Mouse (Mus musculus) splenic B cell, adult 2 months (primary cell): ENCODE measurements around the gene Wap.

Experiments used
- DNase-seq: peaks from one replicate; pipeline ENCODE4 v3.0.0-alpha.2; 2011; ENCODE audit warnings: low read depth, low spot score
- H3K27me3 ChIP-seq: 2 replicates; pipeline ENCODE4 v1.6.1; 2012; ENCODE audit warnings: mild to moderate bottlenecking, low read length, moderate library complexity, mixed read lengths; ENCODE audit not compliant: control insufficient read depth, poor library complexity, insufficient read depth, severe bottlenecking
- H3K36me3 ChIP-seq: 2 replicates; pipeline ENCODE4 v1.6.1; 2012; ENCODE audit warnings: mild to moderate bottlenecking, low read length, moderate library complexity, mixed read lengths; ENCODE audit not compliant: control insufficient read depth, poor library complexity, insufficient read depth, severe bottlenecking

The Wap gene

GRCm38 (mm10) chr11:6605491-6606399 lies 32.7 kb downstream of the Wap start, which contains the start of gene Nacad:
Nacad (minus strand) TSS chr11:6606053.
- DNase-seq = no peak
- Histone ChIP-seq H3K36me3 (no peaks in the 10 kb centered on the region), H3K27me3 (no peaks in the 10 kb centered on the region)

DNA sequence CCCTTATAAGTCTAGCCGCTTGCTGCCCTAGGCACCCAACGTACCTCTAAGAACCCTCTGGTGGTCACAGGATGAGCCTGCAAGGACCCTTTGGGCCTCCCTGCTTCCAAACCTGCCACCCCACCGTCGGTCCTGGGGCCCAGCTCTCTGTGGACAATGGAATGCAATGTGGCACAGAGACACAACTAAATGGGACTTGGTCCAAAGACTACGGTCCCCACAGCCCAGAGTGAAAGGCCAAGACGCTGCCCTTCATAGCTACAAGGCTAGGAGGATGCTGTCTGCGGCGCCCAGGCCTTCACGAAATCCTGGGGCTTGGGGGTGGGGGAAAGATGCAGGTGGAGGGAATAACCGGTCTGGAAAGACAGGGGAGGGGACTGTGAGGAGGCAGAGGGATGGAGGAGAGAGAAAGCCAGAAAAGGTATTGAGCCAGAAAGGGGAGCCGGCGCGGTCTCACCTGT lies 33.4 kb downstream of the Wap start:
- peak; percentile 48 for DNase-seq
- no peaks in the 10 kb centered on the region for H3K36me3 ChIP-seq
- no peaks in the 10 kb centered on the region for H3K27me3 ChIP-seq

DNA sequence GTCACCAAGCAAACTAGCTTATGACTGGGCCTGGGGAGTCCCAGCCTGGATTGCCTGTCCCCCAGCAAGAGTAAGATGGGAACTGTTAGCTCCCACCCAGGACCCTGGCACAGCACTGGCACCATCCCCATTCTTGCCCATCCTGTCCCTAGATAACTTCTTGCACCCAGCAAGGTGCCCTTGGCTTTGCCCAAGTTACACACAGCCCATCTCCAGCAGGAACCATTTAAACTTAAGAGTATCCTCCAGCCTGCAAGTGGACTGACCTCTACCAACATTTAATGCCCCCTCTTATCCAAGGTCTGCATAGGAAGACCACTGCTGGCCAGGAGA lies 33.9 kb downstream of the Wap start:
- DNase-seq = no peak
- Histone ChIP-seq H3K27me3 (no peaks in the 10 kb centered on the region), H3K36me3 (peaks cover under 1% of the 10 kb centered on the region; the same call in 1 of the 2 replicates)

DNA sequence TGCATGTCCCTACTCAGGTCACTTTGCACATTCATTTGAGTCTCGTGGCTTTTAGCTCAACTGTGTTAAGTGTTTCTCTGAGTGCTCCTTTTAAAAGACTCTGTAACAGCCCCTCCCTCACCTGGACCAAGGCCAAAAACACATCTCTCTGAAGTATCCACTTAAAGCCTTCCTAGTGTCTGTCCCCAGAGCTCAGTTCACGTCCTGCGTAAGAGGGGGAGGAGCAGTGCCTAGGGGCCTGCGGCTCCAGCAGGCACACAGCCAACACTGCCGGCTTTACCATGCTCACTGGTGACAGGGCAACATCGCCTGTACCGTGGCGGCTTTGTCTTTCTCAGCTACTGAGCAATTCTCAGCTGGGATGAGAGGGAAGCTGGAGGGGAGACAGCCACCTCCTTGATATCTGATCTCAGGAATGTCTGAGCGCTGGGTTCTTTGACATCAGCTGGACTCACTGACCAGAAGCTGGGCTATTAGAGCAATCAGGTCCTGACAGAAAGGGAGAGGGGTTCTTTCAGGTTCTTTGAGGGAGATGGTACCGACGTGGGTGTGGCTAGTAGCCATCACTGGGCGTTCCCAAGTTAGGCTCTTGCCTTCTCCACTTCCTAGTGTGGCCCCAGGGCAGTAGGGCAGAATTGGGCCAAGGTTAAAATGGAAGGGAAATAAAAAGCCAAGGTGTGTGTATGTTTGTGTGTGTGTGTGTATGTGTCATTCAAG lies 34.4 kb downstream of the Wap start:
- no peak for DNase-seq
- H3K36me3 ChIP-seq = peaks cover 3% of the 10 kb centered on the region
- H3K27me3 ChIP-seq = no peaks in the 10 kb centered on the region

GRCm38 (mm10) chr11:6603224-6603623 lies 35.2 kb downstream of the Wap start:
- Histone ChIP-seq H3K27me3 (no peaks in the 10 kb centered on the region), H3K36me3 (peaks cover 10% of the 10 kb centered on the region)
- no peak for DNase-seq

DNA sequence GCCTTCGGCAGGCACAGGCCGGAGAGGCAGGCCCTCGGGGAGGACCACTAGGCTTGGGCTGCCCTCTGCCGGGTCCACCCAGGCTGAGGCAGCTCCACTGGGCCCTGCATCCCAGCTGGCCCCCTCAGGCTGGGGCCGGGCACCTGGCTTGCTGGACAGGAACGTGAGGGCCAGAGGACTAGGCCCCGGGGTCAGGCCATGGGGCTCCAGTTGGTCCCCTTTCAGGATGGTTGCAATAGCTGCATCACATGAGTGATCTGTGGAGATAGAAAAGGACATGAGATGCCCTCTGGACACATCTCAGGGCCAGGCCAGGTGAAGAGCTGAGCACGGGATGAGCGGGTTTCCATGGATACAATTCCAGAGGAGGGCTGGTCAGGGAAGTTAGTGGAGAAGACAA lies 35.8 kb downstream of the Wap start:
- Histone ChIP-seq H3K27me3 (no peaks in the 10 kb centered on the region), H3K36me3 (peaks cover 12% of the 10 kb centered on the region)
- no peak for DNase-seq

DNA sequence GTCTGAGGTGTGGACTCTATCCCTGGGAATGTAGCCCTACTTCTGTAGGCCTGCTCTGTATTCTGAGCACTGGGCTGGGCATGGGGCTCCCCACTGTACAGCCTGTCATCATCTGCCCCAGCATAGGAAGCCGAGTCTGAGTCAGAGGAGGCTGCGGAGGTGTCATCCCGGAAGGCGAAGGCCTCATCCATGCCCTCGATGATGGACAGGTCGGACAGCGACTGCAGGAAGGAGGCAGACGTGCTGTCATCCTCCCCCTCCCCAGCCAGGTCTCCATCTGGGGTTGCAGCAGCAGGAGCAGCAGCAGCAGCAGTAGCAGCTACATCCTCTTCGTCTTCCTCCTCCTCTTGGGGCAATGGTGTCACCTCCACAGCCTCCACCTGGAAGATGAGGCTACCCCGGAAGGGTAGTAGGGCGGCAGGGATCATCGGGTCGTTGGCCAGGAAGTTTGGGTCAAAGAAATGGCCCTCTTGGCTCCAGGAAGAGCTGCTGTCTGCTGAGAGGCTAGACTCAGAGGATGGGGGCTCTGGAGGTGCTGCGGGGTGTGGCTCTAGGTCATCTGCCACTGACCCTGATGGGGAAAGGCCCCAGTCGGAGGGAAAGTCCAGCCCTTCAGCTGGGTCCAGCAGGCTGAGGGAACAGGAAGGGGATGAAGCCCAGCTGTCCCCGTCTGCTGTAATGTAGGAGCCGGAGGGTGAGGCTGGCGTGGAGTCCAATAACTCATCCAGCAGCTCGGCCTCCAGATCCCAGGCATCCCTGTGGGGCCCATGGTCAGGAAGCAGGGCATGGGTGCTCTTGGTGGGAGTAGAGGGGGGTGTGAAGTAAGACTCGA lies 36.6 kb downstream of the Wap start:
- Histone ChIP-seq H3K27me3 (no peaks in the 10 kb centered on the region), H3K36me3 (peaks cover 19% of the 10 kb centered on the region)
- DNase-seq = no peak

GRCm38 (mm10) chr11:6600284-6600944 lies 38.0 kb downstream of the Wap start:
- Histone ChIP-seq H3K27me3 (no peaks in the 10 kb centered on the region), H3K36me3 (peaks cover 30% of the 10 kb centered on the region)
- DNase-seq = no peak

DNA sequence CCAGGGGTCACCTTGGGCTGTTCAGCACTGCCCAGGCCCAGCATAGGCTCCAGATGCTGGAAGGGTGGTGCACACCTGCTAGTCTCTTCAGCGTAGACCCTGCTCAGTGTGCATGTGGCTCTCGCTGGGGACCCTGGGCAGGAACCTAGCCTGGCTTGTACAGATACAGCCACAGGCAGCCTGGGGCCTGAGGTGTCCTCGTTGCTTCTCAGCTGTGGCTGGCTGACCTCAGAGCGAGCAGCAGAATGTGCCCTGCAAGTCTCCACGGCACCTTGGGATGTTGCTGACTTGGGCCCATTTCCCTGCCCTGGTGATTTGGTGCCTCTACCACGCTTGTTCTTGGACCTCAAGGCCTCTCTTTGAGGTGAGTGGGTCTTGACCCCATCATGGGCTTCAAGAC lies 38.6 kb downstream of the Wap start:
- no peaks in the 10 kb centered on the region for H3K27me3 ChIP-seq
- no peak for DNase-seq
- H3K36me3 ChIP-seq = peaks cover 31% of the 10 kb centered on the region

GRCm38 (mm10) chr11:6599011-6599681 lies 39.3 kb downstream of the Wap start:
- Histone ChIP-seq H3K27me3 (no peaks in the 10 kb centered on the region), H3K36me3 (peaks cover 36% of the 10 kb centered on the region)
- no peak for DNase-seq

- H3K27me3 ChIP-seq = no peaks in the 10 kb centered on the region
- DNase-seq = no peak
- H3K36me3 ChIP-seq = peaks cover 43% of the 10 kb centered on the region
These were observed 40.1 kb downstream of the Wap start for GRCm38 (mm10) chr11:6598191-6598889.

DNA sequence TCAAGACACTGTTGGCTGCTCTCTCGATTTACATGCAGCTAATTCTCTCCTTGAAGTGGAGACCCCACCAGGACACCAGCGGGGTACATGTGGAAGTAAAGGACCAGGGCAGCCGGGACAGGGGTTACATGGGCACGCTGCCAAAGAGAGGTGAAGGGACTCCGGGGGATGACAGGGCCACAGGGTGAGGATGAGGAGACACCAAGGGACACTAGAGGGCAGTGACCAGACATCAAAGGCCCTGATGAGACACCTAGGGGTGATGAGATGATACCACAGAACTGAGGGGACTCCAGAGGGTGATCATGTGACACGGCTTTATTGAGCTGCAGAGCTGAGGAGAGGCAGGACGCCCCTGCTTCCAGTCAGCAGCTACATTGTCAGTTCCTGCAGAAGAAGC lies 40.9 kb downstream of the Wap start:
- Histone ChIP-seq H3K36me3 (peaks cover 46% of the 10 kb centered on the region), H3K27me3 (no peaks in the 10 kb centered on the region)
- DNase-seq = peak; percentile 46

DNA sequence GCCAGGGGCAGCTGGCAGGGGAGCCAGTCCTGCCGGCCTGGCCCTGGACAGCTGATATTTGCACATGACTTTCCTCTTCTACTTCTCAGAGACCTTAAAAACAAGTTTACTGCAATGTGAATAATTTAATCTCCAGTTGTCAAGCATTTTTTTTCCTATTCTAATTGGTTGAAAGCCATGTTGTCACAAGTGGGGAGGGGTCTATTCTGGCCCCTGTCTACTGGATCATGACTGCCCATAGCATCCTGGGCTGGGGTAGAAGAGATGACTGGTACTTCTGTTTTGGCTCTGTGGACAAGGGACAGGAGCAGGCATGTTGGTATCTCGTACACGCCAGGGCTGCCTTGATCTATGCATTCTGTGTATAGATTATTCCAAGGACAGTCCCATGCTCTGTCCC lies 41.8 kb downstream of the Wap start:
- Histone ChIP-seq H3K27me3 (no peaks in the 10 kb centered on the region), H3K36me3 (peaks cover 54% of the 10 kb centered on the region)
- no peak for DNase-seq
